In the genomic region with DNA sequence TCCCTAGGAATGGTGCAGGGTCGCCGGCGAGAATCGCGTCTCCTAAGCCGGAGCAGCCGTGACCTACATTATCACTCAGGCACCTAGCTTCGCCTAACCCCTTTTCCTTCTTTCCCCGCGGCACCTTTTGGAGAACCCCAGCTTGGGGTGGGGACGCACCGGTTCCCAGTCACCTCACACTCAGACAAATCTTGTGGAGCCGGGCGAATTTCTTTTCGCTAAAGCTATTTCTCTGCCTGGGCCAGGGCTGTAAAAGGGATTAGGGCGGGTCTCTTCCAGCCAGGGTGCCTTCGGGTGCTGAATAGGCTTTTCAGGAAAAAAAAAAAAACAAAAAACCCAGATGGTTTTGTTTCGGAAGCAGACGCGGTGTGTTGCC, we compare ENCODE assay signal across 9 mouse cellular contexts. TPM values are rescaled to one million over a fixed set of nuclear protein-coding genes. Genes with fewer than 3 reads are reported as not detected.
DNase-seq lines count a peak whose midpoint lies in the region; ATAC-seq and TF ChIP-seq lines count a peak whose summit lies in the region.
"Had no signal": no experiment of that assay in that cellular context is flagged by ENCODE, and none has a peak within 500 bp of the region (broad histone marks: within the 10 kb centered on the region; RNA-seq: fewer than 3 reads in every experiment).

No protein-coding gene starts in this region.

- WGBS in limb, embryonic 12.5 days: under 1% methylated on average over 20 of the region's 20 CpGs
- WGBS in olfactory bulb, adult 2 months: 0% methylated on average over 20 of the region's 20 CpGs

- H3K27me3 ChIP-seq in E14TG2a.4 (ENCODE audit: insufficient read depth, low read length): peaks cover 5% of the 10 kb centered on the region
- no peaks in the 10 kb centered on the region for H3K27me3 ChIP-seq in limb, embryonic 12.5 days

- DNase-seq in frontal cortex, postnatal 25 days (ENCODE audit: low spot score in 2 of 2): peak; percentile 10 to 18
- DNase-seq in cerebellum, postnatal 10 days: peak; percentile 56 to 61
- peak; percentile 29 to 30 for DNase-seq in heart, postnatal 10 days
- no peak for DNase-seq in spleen, postnatal 14 days (ENCODE audit: low spot score in 2 of 2)

- peak overlapping the region; percentile 87 for H3K9ac ChIP-seq in limb, embryonic 12.5 days (replicated peaks)

- no peak for ATAC-seq in frontal cortex, adult (ENCODE audit: low TSS enrichment)
- ATAC-seq in limb, embryonic 12.5 days (ENCODE audit: insufficient number of reproducible peaks, insufficient read depth, low FRiP score, low TSS enrichment, low read depth): no peak

- intact Hi-C loops in heart, postnatal 10 days (cut with DNase I): loop anchor here (2.0 to 10.0 kb wide), 3 partner anchors 178 to 504 kb away; no protein-coding TSS in a partner anchor

- H3K4me1 ChIP-seq in E14TG2a.4 (replicated peaks; ENCODE audit: low read depth, low read length): peaks cover 41% of the 10 kb centered on the region
- H3K4me1 ChIP-seq in limb, embryonic 12.5 days (replicated peaks): peaks cover 44% of the 10 kb centered on the region
- peaks cover 19% of the 10 kb centered on the region for H3K4me1 ChIP-seq in olfactory bulb, adult 2 months (ENCODE audit: control insufficient read depth, insufficient read depth, low read length)

- no peak for TF ChIP-seq CTCF in E14TG2a.4 (conservative IDR thresholded peaks at IDR 0.05; ENCODE audit: low read length)
- TF ChIP-seq CTCF in olfactory bulb, adult 2 months (IDR thresholded peaks at IDR 0.05; ENCODE audit: insufficient read depth, low read depth, low read length): no peak

- H3K27ac ChIP-seq in limb, embryonic 12.5 days: peak overlapping the region; percentile 95
- H3K27ac ChIP-seq in olfactory bulb, adult 2 months (ENCODE audit: insufficient read depth, low read depth, low read length): peak overlapping the region; percentile 93

- TF ChIP-seq POLR2A in olfactory bulb, adult 2 months (IDR thresholded peaks at IDR 0.05; ENCODE audit: insufficient read depth, low read depth, low read length): no peak

- H3K4me2 ChIP-seq in limb, embryonic 12.5 days: peak overlapping the region; percentile 94

- H3K9me3 ChIP-seq in E14TG2a.4 (ENCODE audit: low read length): no peaks in the 10 kb centered on the region
- H3K9me3 ChIP-seq in limb, embryonic 12.5 days: no peaks in the 10 kb centered on the region

- peak overlapping the region; percentile 99 for H3K4me3 ChIP-seq in E14TG2a.4 (replicated peaks; ENCODE audit: low read length)
- peak overlapping the region; percentile 80 for H3K4me3 ChIP-seq in limb, embryonic 12.5 days (replicated peaks)
- peak overlapping the region; percentile 88 for H3K4me3 ChIP-seq in olfactory bulb, adult 2 months (ENCODE audit: insufficient read depth, low read depth, low read length)

- H3K36me3 ChIP-seq in E14TG2a.4 (ENCODE audit: insufficient read depth, low read length): peaks cover 46% of the 10 kb centered on the region
- peaks cover 22% of the 10 kb centered on the region for H3K36me3 ChIP-seq in limb, embryonic 12.5 days
- H3K36me3 ChIP-seq: G1E had no signal

RNA-seq across cellular contexts. Expression of gene Mycn, which starts 0.6 kb away (rescaled TPM):
- total RNA-seq in heart, postnatal 10 days (2021): 10 to 100 TPM; 11.7 to 14.5 TPM
- 115 and 129 TPM in 2 replicates for polyA plus RNA-seq in limb, embryonic 12.5 days (2016; fragmentation: Nextera tagmentation; extraction: Ambion mirVana)
- not detected in 2 replicates for polyA plus RNA-seq in olfactory bulb, adult 2 months (2012; ENCODE audit: insufficient read depth, insufficient read length, low replicate concordance, missing spikeins)
- polyA plus RNA-seq: G1E had no signal

Comparison
In these comparisons a context has a peak if more than half of its experiments do, and no peak if none do; other contexts are left out.
1. DNase-seq: peak in frontal cortex, postnatal 25 days (2 of 2), cerebellum, postnatal 10 days (2 of 2) and heart, postnatal 10 days (2 of 2); none in spleen, postnatal 14 days (0 of 2).
2. Peak in every context shown above with its lines, with median percentiles within 50 percentile points of each other: H3K4me3 ChIP-seq.